ENCODE assay signal across 9 mouse cellular contexts in the genomic region with DNA sequence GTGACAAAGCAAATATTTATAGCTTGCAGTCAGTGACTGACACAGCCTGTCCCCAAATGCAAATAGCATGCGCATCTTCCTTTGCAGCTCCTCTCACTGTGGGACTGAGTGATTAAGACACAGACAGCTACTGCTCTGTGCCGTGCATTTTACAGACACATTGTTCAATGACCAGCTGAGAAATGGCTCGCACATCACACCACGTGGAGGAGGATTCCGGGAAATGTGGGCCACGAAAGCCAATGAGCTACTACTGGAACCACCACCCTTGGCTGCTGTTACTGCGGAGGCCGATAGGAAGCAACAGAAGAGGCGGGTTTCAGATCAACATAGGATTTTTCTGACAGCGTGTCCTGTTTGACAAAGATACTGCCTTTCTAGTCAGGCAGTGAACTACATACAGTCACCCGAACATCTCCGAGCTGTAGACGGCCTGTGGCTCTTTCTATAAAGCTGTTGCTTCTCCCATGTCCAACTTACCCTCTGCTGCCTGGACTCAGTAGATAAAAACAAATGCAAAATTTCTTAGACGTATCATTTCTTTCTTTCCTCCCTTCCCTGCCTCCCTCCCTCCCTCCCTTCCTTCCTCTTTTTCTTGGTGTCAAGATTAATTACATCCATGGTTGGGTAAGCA. TPM values are rescaled to one million over a fixed set of nuclear protein-coding genes. Genes with fewer than 3 reads are reported as not detected.
DNase-seq lines count a peak whose midpoint lies in the region; ATAC-seq lines count a peak whose summit lies in the region.
"Had no signal": no experiment of that assay in that cellular context is flagged by ENCODE, and none has a peak within 500 bp of the region (broad histone marks: within the 10 kb centered on the region; RNA-seq: fewer than 3 reads in every experiment).

No protein-coding gene starts in this region.

- peak; percentile 54 for DNase-seq in spleen, adult 12 weeks (ENCODE audit: low spot score)
- DNase-seq in spleen, adult 18-20 months = no peak
- peak; percentile 29 to 46 for DNase-seq in heart, adult 9 months (ENCODE audit: low spot score in 2 of 2)
- DNase-seq in left cerebral cortex, adult 11 months (ENCODE audit: low spot score) = peak; percentile 45
- DNase-seq in adrenal gland, postnatal 36 days = no peak
- DNase-seq in cerebellum, adult 11-12 months = no peak

- peak; percentile 86 for ATAC-seq in megakaryocyte progenitor cell, adult 5-6 weeks (replicated peaks; ENCODE audit: poor library complexity)
- no peak for ATAC-seq in CD4-positive, CD25-positive, alpha-beta regulatory T cell, adult 4 months

RNA-seq across cellular contexts. Expression of gene Katnal1, which starts 31.9 kb away (rescaled TPM):
- 5.6 and 6.5 TPM in 2 replicates for total RNA-seq in megakaryocyte progenitor cell, adult 5-6 weeks (2015)
- 6.9 and 9.0 TPM in 2 replicates for total RNA-seq in megakaryocyte progenitor cell, adult 5-6 weeks (2017)
- polyA plus RNA-seq in CD4-positive, CD25-positive, alpha-beta regulatory T cell, adult 4 months (2017; shearing (Covaris generic)) = 1 to 10 TPM; 1.5 to 6.1 TPM
- 1 to 10 TPM; 6.5 to 9.7 TPM for total RNA-seq in adrenal gland, postnatal 36 days (2021)
- polyA plus RNA-seq: G1E had no signal

Comparison
In these comparisons a context has a peak if more than half of its experiments do, and no peak if none do; other contexts are left out.
1. DNase-seq: peak in spleen, adult 12 weeks (single experiment), heart, adult 9 months (2 of 2) and left cerebral cortex, adult 11 months (single experiment); none in spleen, adult 18-20 months (0 of 2), adrenal gland, postnatal 36 days (0 of 2) and cerebellum, adult 11-12 months (single experiment).